In genomic region chr12:106763552-106763951, GRCm38 (mm10) we compare ENCODE assay signal across 25 mouse cellular contexts.
"Had no signal": no experiment of that assay in that cellular context is flagged by ENCODE, and none has a peak within 500 bp of the region (broad histone marks: within the 10 kb centered on the region; RNA-seq: fewer than 3 reads in every experiment).

No protein-coding gene starts in this region.

- H3K27ac ChIP-seq: embryonic facial prominence, embryonic 10.5 days; embryonic facial prominence, embryonic 12.5 days; embryonic facial prominence, embryonic 13.5 days; embryonic facial prominence, embryonic 15.5 days; forebrain, embryonic 10.5 days; forebrain, embryonic 12.5 days; forebrain, embryonic 13.5 days; forebrain, embryonic 15.5 days; gastrocnemius, adult 2 months; heart, adult 2 months had no signal

- H3K9me3 ChIP-seq: embryonic facial prominence, embryonic 12.5 days; embryonic facial prominence, embryonic 13.5 days; forebrain, embryonic 12.5 days; forebrain, embryonic 15.5 days had no signal

- H3K27me3 ChIP-seq: embryonic facial prominence, embryonic 12.5 days; embryonic facial prominence, embryonic 13.5 days; embryonic facial prominence, embryonic 15.5 days; forebrain, embryonic 12.5 days; forebrain, embryonic 13.5 days; forebrain, embryonic 15.5 days had no signal

- DNase-seq: cerebellum, adult 9-11 months; cerebellum, postnatal 10 days; cerebellum, postnatal 14 days; cerebellum, postnatal 25 days; cerebellum, postnatal 36 days; embryo, embryonic 11 days; forebrain, postnatal 0 days; gastrocnemius, adult 2 months; gastrocnemius, postnatal 10 days; gastrocnemius, postnatal 14 days; gastrocnemius, postnatal 25 days; gastrocnemius, postnatal 36 days; heart, adult 18-20 months; heart, adult 2 months had no signal

- H3K4me2 ChIP-seq: embryonic facial prominence, embryonic 12.5 days; embryonic facial prominence, embryonic 13.5 days; embryonic facial prominence, embryonic 15.5 days; forebrain, embryonic 12.5 days; forebrain, embryonic 13.5 days; forebrain, embryonic 15.5 days had no signal

- H3K36me3 ChIP-seq: embryonic facial prominence, embryonic 10.5 days; embryonic facial prominence, embryonic 12.5 days; embryonic facial prominence, embryonic 13.5 days; embryonic facial prominence, embryonic 15.5 days; forebrain, embryonic 10.5 days; forebrain, embryonic 12.5 days; forebrain, embryonic 15.5 days had no signal

- H3K4me1 ChIP-seq: embryonic facial prominence, embryonic 10.5 days; embryonic facial prominence, embryonic 12.5 days; embryonic facial prominence, embryonic 13.5 days; embryonic facial prominence, embryonic 15.5 days; forebrain, embryonic 10.5 days; forebrain, embryonic 12.5 days; forebrain, embryonic 13.5 days; forebrain, embryonic 15.5 days had no signal

- ATAC-seq: forebrain, embryonic 13.5 days; forebrain, embryonic 14.5 days; forebrain, embryonic 15.5 days; forebrain, embryonic 16.5 days; forebrain, postnatal 0 days had no signal

- H3K4me3 ChIP-seq: embryonic facial prominence, embryonic 10.5 days; embryonic facial prominence, embryonic 12.5 days; embryonic facial prominence, embryonic 13.5 days; embryonic facial prominence, embryonic 15.5 days; erythroblast, embryonic 14.5 days; forebrain, embryonic 10.5 days; forebrain, embryonic 12.5 days; forebrain, embryonic 13.5 days; forebrain, embryonic 15.5 days; gastrocnemius, adult 2 months; heart, adult 2 months had no signal

- H3K9ac ChIP-seq: embryonic facial prominence, embryonic 12.5 days; embryonic facial prominence, embryonic 13.5 days; embryonic facial prominence, embryonic 15.5 days; forebrain, embryonic 12.5 days; forebrain, embryonic 13.5 days; forebrain, embryonic 15.5 days; forebrain, postnatal 0 days had no signal
